Mouse (Mus musculus) spleen, postnatal 4 days (tissue): ENCODE data around the gene Sp1.

Experiments
- DNase-seq, 2 experiments: peaks; one replicate each; pipeline ENCODE4 v3.0.0; 2022; ENCODE audit warnings: low spot score in 2 of 2

The Sp1 gene

DNA sequence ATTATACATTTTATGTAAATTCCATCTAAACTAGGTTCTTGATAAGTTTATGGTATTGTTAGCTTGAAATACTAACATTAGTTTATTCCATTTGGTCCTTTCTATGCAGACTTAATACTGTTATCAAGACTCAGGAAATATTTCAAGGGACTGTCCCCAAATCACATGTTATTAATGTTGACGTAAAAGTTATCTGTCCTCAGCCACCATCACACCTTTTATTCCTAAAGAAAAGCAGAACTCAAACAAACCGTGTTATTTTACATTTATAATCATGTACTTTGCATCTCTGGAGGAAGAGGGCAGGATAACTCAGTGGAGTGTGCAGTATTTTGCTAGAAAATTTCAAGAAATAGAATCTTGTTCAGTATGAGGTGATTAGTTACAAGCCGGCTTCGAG, 27.2 kb downstream of the Sp1 start:
- DNase-seq: no peak

DNA sequence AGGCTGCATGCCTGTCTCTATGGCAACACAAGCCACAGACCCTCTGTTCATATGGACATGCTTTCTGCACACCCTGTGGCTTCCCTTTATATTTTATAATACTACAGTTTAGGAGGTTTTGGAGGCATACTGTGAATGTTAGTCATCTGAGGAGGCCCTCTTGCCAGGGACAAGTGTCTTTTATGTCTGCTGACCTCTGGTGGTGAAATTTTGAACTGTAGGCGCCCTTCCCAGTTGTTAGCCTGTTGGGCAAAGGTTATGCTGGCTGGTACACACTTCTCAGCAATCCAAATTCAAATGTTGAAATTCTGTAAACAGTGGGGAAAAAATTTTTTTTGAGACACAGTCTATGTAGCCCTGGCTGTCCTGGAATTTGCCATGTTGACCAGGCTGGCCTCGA, 36.5 kb downstream of the Sp1 start:
- peak; percentile 79 to 91 for DNase-seq

DNA sequence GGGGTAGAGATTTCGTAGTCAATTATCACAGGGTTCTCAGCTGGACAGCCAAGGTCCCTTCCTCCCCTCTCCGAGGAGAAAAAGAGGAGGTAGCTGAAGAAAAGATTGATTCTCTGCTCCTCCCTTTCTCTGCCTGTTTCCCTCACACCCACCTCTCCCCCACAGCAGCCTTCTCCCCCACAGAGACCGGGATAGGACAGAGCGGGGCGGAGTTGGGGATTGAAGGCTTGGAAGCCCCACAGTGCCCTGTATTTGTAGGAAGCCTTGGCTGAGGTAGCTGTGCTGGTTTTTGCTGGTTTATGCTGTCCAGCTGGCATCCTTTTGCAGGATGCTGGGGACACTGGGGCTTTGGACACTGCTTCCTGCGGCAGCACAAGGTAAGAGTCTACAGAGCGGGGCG, 39.2 kb downstream of the Sp1 start, which contains the start of gene Amhr2:
Gene Amhr2, plus strand, starts transcription at position 222 of the 400 bp plus-strand sequence.
- no peak for DNase-seq

DNA sequence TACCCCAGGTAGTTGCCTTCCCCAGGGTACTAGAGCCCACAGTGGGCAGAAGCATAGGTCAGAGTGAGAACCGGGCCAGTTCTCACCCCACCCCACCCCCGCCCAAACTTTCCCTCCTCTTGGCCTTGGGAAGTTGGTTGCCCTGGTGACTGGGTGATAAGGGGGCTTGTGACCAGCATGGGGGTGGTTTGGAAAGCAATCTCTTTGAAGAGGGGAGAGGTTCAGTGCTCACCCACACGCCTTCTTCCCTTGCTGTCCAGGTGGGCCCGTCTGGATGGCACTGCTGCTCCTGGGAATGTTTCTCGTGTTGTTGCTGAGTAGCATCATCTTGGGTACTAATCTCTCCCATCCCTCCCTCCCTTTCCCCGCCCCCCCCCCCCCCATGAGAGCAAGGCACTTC, 40.5 kb downstream of the Sp1 start:
- no peak for DNase-seq

DNA sequence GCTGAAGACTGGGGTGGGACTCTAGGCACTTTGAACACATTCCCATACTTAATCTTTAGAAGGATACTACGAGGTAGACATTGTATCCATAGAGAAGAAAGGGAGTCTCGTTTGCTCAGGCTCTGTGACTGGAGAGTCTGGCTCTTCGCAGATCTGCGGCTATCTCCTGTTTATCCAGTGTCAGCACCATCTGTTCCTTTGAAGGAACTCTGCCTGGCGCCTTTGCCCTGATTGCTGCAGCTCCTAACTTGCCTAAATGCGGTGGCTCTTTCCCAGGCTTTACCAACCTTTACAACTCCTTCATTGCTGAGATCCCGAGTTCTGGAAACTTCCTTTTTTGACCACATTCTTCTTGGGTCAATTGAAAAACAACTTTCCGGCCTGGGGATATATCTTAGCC, 43.4 kb downstream of the Sp1 start:
- no peak for DNase-seq

DNA sequence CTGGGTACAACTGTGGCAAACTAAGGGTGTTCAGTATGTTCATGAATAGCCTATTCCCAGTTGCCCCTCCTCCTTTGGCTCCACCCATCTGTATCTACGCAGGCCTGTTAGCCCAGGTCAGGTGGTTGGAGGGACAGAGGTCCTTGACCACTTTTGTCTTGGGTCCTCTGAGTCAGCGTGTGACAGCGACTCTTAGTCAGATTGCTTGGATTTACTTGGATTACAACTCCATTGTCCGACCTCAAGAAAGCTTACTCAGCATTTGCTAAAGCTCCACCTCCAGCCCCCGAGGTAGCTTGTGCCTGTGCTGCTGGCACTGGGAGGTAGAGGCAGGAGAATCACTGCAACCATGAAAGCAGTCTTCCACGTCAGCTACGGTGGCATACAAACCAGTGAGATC, 45.0 kb downstream of the Sp1 start:
- no peak for DNase-seq

DNA sequence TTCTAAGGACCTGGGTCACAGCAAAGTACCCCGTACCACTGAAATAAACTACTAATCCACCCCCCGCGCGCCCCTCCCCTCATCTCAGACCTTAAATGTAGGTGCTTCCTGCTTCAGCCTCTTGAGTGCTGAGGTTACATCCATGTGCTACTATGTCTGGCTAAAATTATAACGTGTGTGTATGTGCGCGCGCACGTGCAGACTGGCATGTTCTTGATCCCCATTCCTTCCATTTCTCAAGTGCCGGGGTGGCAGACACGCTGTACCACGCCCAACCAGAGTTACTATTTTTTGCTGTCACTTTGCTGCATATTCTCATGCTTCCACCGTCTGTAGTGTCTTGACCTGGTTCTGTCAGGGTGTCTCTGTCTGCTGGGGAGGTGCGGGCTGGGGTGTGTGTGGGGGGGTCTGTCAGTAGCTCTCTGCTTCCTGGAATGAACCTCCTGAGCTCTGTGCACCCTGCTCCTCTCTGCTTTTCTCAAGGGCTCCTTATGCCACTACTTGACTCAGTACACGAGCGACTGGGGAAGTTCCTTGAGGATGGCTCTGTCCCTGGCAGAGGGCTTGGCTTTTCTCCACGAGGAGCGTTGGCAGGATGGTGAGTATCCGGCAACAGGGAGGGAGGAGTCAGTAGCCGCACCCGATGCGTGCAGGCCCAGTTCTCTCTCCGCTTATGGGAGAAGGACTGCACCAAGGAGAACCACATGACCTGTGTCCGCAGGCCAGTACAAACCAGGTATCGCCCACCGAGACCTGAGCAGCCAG, 45.9 kb downstream of the Sp1 start:
- DNase-seq: no peak

DNA sequence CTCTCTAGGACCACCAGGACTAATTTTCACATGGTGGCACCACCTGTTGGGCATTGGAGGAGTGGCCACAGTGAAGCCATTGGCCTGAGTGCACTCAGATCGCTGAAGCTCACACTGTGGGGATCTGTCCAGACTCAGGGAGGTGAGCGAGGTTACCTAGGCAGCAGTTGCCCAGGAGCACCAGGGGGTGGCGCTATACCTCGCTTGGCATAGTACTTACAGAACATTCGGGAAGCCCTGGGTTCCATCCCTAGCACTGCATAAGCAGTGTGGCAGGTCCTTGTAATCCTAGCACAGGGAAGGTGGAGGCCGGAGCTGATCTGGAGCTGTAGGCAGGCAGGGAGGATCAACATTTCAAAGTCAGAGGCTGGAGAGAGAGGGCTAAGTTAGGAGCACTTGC, 50.0 kb downstream of the Sp1 start:
- peak in 1 of 2 experiments; percentile 41 for DNase-seq

DNA sequence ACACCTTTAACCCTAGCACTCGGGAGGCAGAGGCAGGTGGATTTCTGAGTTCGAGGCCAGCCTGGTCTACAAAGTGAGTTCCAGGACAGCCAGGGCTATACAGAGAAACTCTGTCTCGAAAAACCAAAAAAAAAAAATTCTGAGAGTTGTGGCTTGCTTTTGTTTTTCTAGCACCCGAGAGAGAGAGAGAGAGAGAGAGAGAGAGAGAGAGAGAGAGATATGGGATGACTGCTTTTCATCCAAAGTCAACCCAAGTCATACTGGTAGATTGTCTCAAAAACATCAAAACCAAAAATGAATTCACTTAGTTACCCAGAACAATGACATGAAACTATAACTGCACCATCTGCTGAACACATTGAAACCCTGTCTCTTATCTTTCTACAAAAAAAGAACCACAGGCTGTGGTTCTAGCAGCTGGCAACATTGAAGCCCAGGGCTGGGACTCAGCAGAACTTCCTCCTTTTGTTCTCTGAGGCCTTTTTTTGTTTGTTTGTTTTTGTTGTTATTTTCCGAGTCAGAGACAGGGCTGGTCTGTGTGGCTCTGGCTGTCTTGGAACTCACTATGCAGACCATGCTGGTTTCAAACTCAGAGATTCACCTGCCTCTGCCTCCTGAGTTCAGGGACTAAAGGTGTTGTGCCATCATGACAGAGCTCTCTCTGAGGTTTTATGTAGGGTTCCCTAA, 52.2 kb downstream of the Sp1 start:
- DNase-seq: peak in 1 of 2 experiments; percentile 17

DNA sequence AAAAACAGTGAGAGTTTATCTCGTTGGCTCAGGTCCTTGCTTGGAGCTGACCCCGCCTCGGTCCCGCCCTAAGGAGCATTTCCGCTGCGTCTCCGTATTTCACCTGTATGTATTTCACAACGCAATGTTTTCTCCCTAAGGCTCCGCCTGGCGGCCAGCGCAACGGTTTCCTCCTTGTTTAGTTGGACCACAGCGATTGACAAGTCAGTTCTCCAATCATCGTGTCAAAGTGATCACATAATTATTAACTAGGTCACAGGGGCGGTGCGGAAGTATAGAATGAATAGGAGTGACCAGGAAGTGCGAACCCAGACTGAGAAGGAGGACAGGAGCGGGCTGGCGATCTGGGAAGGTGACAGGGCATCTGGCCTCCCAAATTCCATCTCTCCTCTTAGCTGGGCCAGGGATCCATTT, 53.0 kb downstream of the Sp1 start, which contains the start of gene Prr13:
Gene Prr13, plus strand, starts transcription at position 125 of the 414 bp plus-strand sequence.
- DNase-seq: peak; percentile 91 to 92

DNA sequence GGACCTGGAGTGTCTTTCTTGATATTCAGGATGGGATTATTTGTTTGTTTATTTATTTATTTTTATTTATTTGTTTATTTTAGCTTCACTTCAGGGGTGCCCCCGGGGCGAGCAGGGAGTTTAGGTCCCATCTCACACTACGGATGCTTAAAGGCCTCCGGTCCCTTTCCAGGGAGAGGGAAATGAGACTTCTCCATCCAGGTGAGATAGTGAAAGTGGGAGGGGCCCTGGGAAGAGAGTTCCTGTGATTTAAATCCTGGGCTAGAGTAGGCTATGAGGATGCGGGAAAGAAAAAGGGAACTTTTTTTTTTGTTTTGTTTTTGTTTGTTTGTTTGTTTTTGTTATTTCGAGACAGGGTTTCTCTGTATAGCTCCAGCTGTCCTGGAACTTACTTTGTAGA, 53.4 kb downstream of the Sp1 start:
- DNase-seq: no peak

DNA sequence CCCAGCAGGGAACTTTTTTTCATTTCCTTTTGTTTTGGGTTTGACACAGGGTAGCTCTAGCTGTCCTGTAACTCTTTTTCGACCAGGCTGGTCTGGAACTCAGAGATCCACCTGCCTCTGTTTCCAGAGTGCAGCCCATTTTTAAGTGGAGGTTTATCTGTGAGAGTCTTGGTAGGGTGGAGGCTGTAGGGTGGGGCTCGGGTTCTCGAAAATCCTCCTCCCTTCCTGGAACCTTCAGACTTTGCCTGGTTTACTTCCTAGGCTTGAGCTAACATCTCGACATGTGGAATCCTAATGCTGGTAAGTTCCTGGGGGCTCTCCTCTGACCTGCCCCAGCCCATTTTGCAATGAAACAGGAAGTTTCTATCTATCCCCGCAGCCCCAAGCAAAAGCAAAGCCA, 53.9 kb downstream of the Sp1 start:
- DNase-seq: peak in 1 of 2 experiments; percentile 43

DNA sequence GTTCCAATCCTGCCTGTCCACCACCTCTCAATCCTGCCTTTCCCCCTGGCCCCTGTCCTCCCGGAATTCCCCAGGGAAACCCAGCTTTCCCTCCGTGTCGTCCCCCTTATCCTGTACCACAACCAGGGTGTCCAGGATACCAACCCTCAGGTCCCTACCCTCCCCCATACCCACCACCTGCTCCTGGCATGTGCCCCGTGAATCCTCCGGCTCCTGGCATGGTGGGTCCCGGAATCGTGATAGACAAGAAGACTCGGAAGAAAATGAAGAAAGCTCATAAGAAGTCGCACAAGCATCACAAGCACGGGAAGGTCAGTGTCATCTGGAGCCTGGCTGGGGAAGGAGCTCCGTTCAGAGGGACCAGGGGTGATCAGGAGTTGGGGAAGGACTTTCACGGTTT, 54.5 kb downstream of the Sp1 start:
- no peak for DNase-seq

DNA sequence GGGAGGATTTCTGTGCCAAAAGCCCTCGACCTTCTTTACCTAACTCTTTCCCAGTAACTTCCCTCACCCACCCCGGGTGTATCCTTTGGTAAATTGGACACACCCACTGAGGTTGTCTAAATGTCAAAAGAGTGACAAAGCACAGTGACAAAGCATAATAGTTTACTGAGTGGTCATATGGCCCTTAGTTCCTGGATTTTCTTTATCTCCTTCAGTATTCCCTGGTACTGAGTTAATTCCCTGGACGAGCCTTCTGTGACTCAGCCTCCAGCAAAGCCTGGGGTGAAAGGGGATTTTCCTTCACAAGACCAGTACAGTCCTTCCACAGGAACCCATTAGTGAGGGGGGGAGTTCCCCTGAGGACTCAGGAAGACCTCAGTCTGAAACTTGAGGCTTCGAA, 55.0 kb downstream of the Sp1 start:
- DNase-seq: no peak

DNA sequence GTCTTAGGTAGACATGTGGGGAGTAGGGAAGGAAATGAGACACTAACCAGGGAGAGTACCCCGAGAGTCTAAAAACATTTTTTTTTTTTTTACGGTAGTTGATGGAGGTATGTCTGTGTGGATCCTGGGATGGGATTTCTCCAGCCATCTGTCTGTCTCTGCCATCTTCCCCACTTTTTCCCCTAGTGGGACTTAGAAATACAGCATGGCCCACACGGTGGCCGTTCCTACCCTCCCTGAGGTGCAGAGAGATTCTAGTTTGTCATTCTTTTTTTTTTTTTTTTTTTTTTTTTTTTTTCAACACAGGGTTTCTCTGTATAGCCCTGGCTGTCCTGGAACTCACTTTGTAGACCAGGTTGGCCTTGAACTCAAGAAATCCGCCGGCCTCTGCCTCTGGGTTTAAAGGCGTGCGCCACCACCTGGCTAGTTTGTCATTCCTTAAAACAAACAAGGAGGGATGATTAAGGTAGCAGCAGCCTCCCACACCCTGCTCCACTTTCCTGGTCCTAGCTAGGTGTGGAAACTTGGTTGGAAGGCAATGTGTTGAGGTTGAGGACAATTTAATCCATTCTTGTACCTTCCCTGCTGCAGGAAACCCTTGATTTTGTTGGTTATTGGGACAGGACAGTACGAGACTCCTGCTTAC, 55.6 kb downstream of the Sp1 start:
- no peak for DNase-seq

DNA sequence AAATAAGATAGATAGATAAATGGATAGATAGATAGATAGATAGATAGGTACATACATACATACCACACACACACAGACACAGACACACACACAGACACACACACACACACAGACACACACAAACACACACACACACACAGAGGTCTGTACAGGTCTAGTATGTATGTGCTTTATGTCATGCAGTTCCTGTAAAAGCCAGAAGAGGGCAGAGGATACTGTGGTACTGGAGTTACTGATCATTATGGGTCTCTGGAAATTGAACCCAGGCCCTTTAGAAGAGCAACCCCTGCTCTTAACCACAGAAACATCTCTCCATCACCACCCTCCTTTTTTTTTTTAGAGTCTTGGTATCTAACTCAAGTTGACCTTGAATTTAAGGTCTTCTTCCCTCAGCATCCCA, 57.7 kb downstream of the Sp1 start:
- peak in 1 of 2 experiments; percentile 38 for DNase-seq

DNA sequence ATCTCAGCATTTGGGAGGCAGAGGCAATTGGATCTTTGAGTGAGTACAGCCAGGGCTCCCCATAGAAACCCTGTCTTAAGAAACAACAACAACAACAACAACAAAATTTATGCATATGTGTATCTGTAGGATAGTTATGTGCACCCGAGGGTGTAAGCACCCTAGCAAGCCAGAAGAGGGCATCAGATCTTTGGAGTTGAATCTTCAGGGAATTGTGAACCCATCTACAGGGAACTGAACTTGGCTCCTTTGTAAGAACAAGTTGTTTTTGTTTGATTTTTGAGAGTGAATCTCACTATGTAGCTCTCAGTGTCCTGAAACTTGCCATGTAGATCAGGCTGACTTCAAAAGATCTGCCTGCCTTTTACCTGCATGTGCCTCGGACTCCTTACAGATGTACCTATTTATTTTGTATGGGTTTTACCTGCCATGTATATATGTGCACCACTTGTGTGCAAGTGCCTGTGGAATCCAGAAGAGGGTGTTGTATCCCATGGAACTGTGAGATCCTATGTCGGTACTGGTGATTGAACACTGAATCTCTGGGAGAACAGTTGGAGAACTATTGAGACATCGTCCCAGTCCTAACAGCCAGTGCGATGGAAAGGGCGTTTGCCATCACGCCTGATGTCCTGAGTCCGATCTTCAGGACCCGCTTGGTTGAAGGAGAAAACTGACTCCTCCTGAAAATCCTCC, 62.9 kb downstream of the Sp1 start:
- no peak for DNase-seq

DNA sequence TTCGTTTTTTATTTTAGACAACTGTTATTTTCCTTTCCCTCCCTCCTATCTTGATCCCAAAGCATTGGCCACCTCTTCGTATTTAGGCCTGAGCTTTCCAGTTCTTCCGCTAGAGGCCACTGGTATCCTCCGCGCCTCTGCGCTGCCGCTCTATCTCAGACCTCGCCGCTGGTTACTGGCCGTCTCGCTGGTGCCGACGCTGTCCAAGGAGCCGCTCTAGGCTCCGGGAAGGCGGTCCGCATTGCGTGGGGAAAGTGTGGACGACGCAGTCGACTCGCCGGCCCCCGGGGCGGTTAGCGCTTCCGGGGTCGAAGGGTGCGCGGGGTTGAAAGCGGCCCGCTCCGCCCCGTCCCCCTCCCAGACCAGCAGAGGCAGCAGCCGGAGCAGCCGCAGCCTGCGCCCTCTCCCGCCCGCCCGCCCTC, 64.3 kb downstream of the Sp1 start, which contains the start of gene Pcbp2:
Gene Pcbp2, plus strand, starts transcription at position 357 of the 422 bp plus-strand sequence.
- DNase-seq: peak; percentile 95 to 96

DNA sequence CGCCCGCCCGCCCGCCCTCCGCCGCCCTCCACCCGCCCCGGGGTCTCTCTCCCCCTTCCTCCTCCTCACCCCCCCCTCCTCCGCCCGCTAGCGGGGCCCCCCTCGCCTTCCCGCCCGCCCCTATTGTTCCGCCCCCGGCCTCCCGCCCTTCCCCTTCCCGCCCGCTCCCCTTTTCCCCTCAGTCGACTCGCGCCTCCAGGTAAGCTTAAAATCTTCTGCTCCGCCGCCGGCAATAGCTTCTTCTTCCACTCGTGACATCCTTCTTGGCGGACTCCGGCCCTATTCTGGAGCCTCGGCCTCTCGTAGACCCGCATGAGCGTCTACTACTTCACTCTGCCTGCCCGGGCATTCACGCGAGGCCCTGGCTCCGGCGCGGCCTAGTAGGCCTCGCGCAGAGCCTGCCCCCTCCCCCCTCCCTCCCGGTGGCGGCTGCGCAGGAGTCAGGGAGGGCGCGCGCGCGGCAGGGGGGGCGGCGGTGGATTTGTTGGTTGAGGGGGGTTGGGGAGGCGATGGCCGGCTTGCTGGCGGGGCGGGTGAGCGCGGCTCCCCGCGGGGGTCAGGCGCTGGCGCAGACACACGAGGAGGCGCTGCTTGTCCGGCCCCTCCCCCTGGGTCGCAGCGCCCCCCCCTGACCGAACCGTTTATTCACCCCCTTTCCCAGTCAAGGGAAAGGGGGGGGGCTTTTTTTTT, 64.8 kb downstream of the Sp1 start:
- DNase-seq: peak; percentile 71 to 88

DNA sequence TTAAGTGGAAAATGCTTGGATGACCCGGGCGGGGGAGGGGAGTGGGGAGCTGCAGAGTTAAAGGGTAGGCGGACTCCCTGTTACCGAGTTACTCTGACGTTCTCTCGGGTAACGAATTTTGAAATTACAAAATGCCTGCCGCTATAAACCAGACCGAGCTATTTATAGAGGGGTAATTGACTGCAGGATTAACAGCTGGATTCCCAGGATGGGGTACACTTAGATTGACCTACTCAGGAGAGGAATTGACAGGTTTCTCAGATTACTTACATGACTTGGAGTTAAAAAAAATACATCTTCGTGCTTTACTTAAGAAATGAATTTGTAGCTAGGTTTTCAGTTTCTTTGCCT, 65.3 kb downstream of the Sp1 start:
- no peak for DNase-seq

DNA sequence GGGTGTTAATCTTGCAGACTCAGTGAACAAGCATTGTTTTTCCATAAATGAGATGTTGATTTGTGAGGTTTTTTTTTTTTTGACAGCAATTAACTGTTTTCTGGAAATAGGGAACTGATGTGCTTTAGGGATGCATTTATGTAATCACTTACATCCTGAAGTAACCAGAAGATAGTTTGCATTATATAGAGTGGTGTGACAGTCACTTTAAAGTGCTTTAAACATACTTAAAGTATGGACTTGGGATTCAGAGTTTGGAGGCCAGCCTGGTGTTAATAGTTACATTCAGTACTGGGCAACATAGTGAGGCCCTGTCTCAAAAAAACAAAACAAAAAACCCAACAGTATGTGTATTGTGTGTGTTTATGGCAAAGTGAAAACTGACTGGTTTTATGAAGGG, 65.8 kb downstream of the Sp1 start:
- no peak for DNase-seq

DNA sequence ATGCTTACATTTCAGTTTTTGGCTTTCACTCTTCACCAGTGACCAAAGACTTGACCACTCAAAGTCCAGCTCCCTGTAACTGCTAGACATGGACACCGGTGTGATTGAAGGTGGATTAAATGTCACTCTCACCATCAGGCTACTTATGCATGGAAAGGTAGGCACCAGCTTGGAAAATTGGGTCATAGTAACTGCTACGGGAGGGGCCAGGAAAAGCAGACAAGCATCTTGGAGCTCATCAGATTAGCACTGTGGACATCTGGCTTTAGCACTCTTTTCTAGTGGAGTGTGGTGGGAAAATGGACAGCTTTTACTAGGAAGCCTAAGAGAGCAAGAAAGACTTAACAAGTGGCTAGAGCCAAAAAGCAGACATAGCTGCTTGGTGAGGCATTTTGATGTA, 67.3 kb downstream of the Sp1 start:
- no peak for DNase-seq
